Mouse (Mus musculus) liver, embryonic 11.5 days (tissue): Measurements from ENCODE around the gene Ch25h. TPM values are rescaled to one million over a fixed set of nuclear protein-coding genes. Genes with fewer than 3 reads are reported as not detected.

ENCODE experiments used
- ATAC-seq: fragments of 200-750 bp; cut with Nextera tagmentation; replicated peaks from 2 replicates; pipeline ENCODE4 v1.8.0; 2017; ENCODE audit warnings: moderate number of reproducible peaks, mild to moderate bottlenecking, moderate TSS enrichment, moderate library complexity; ENCODE audit not compliant: low FRiP score
- DNase-seq: peaks from one replicate; pipeline ENCODE4 v3.0.0-alpha.2; 2017; ENCODE audit warnings: low spot score
- H3K27ac ChIP-seq: fragments of 300-500 bp; sonication (generic); 2 replicates; pipeline ENCODE4 v1.5.1; 2014; ENCODE audit warnings: mild to moderate bottlenecking, low read depth, low read length, control low read depth
- H3K27me3 ChIP-seq: fragments of 300-500 bp; sonication (generic); replicated peaks from 2 replicates; pipeline ENCODE4 v1.6.1; 2014; ENCODE audit warnings: low read length, mixed read lengths; ENCODE audit not compliant: control insufficient read depth, insufficient read depth
- H3K36me3 ChIP-seq: fragments of 300-500 bp; sonication (generic); 2 replicates; pipeline ENCODE4 v1.6.1; 2014; ENCODE audit warnings: mild to moderate bottlenecking, low read length, moderate library complexity, mixed read lengths; ENCODE audit not compliant: control insufficient read depth, insufficient read depth
- H3K4me1 ChIP-seq: fragments of 300-500 bp; sonication (generic); replicated peaks from 2 replicates; pipeline ENCODE4 v1.6.1; 2014; ENCODE audit warnings: low read length, mixed read lengths; ENCODE audit not compliant: control insufficient read depth, insufficient read depth
- H3K4me2 ChIP-seq: fragments of 300-500 bp; sonication (generic); 2 replicates; pipeline ENCODE4 v1.6.1; 2014; ENCODE audit warnings: mild to moderate bottlenecking, control low read depth, moderate library complexity
- H3K4me3 ChIP-seq: fragments of 300-500 bp; sonication (generic); 2 replicates; pipeline ENCODE4 v1.5.1; 2014; ENCODE audit warnings: low read depth, low read length, control low read depth
- H3K9ac ChIP-seq: fragments of 300-500 bp; sonication (generic); 2 replicates; pipeline ENCODE4 v1.6.1; 2014; ENCODE audit warnings: low read depth, low read length, control low read depth
- H3K9me3 ChIP-seq: fragments of 300-500 bp; sonication (generic); 2 replicates; pipeline ENCODE4 v1.6.1; 2016; ENCODE audit warnings: low read length, inconsistent platforms, mixed read lengths; ENCODE audit not compliant: control insufficient read depth
- WGBS: fragments of 180-500 bp; shearing (Covaris S2); extraction: QIAGEN DNeasy Blood & Tissue Kit; methylation state at CpG from one replicate; pipeline ENCODE4 v1.1.7; 2014; 5-methylcytosine and 5-hydroxymethylcytosine counted together
- polyA plus RNA-seq: library from polyadenylated mRNA; unstranded; fragments of >200 nt; fragmentation: Nextera tagmentation; extraction: Ambion mirVana; gene quantifications from 2 replicates; pipeline ENCODE4 v1.2.1, GENCODE M21; 2014

Gene Ch25h
- polyA plus RNA-seq, result 0.82 and 1.5 TPM in 2 replicates

- H3K4me3 ChIP-seq, result peak within 1 kb of the TSS; percentile 57
- H3K9ac ChIP-seq, result 0 out of 2 replicates have a peak within 1 kb of the TSS, but pooled peaks have one; percentile 12
- H3K27ac ChIP-seq, result no peak within 1 kb of the TSS
- no peak for ATAC-seq
- peaks cover 34% of the 10 kb centered on the region for H3K27me3 ChIP-seq
- peak; percentile 51 for DNase-seq
- no peaks in the 10 kb centered on the region for H3K9me3 ChIP-seq
- 2% methylated on average over 35 of the region's 35 CpGs for WGBS
- H3K4me1 ChIP-seq, result peaks cover 6% of the 10 kb centered on the region; the same call in 1 of the 2 replicates
- peak within 1 kb of the TSS; percentile 94 for H3K4me2 ChIP-seq
- no peaks in the 10 kb centered on the region for H3K36me3 ChIP-seq
Measured at GRCm38 (mm10) chr19:34474991-34475971, at the start of gene Ch25h. Gene Ch25h, minus strand, starts transcription at chr19:34475164.

DNA sequence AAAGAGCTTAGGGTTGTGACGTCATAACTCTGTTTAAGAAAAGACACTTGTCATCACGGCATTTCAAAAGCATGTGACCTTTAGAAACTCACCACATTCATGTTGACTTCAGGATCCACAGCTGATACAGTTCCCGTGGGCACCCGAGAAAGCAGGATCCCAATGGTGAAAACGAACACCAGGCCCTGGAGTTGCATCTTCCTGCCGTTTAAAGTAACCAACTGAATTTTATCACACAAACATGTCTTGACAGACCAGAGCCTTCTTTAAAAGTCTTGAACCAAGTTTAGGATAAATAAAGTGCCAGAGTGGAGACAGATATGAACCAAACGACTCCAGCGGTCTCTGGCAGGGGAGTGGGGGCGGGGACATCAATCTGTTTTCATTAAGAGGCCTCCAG lies 49.7 kb upstream of the Ch25h start:
- Histone ChIP-seq H3K36me3 (peaks cover 4% of the 10 kb centered on the region; the same call in 1 of the 2 replicates), H3K4me3 (no peak overlapping the region), H3K4me2 (peak overlapping the region; percentile 93), H3K9ac (no peak overlapping the region), H3K4me1 (peaks cover 11% of the 10 kb centered on the region; the same call in 1 of the 2 replicates), H3K27me3 (no peaks in the 10 kb centered on the region), H3K27ac (no peak overlapping the region), H3K9me3 (no peaks in the 10 kb centered on the region)
- whole genome bisulfite sequencing, result 52% methylated on average over 9 of the region's 9 CpGs
- ATAC-seq (no peak), DNase-seq (no peak)

GRCm38 (mm10) chr19:34523106-34523725 lies 48.3 kb upstream of the Ch25h start:
- no peaks in the 10 kb centered on the region for H3K9me3 ChIP-seq
- ATAC-seq (no peak), DNase-seq (no peak)
- H3K36me3 ChIP-seq, result peaks cover 9% of the 10 kb centered on the region; the same call in 1 of the 2 replicates
- no peak overlapping the region for H3K9ac ChIP-seq
- no peak overlapping the region for H3K4me3 ChIP-seq
- WGBS, result 84% methylated on average over 12 of the region's 12 CpGs
- H3K27ac ChIP-seq, result no peak overlapping the region
- peaks cover 17% of the 10 kb centered on the region; the same call in 1 of the 2 replicates for H3K4me1 ChIP-seq
- H3K27me3 ChIP-seq, result no peaks in the 10 kb centered on the region
- H3K4me2 ChIP-seq, result no peak overlapping the region

DNA sequence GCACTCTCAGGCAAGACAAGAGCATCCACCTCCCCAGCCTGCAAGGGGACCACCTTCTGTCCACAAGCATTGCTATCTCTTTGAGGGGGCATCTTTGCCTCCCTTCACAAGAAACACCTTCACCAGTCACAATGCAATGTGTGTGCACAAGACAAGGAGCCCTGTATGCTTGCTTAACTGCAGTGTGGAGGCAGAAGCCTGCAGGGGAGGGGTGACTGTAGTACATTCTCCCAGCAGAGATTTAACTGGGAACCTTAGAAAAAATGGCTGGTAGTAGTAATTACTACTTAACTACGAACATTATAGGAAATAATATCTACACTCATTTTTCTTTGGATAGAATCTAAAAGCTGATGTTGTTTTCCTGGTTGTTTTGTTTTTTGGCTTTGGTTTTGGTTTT lies 47.0 kb upstream of the Ch25h start:
- Histone ChIP-seq H3K9me3 (no peaks in the 10 kb centered on the region), H3K27ac (no peak overlapping the region), H3K9ac (no peak overlapping the region), H3K36me3 (peaks cover 11% of the 10 kb centered on the region; the same call in 1 of the 2 replicates), H3K4me2 (no peak overlapping the region), H3K4me3 (no peak overlapping the region), H3K27me3 (no peaks in the 10 kb centered on the region), H3K4me1 (peaks cover 17% of the 10 kb centered on the region; the same call in 1 of the 2 replicates)
- 85% methylated on average over 1 of the region's 1 CpGs for WGBS
- ATAC-seq, result no peak
- DNase-seq, result no peak

DNA sequence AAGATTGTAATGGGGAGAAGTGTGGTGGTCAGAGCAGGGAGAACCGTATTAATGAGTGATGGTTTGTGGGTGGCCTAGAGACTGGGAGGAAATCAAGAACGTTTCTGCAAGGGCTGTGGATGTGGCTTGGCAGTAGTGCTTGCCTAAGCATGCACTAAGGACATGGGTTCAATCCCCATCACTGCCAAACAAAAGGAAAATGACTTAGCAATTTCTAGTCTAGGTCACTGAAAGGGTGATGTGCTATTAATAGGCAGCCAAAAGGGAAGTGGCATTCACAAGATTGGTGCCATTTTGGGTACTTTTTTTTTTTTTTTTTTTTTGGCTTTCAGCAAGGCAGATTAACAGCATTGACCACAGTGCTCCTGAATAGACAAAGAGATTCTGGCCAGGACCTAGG lies 46.4 kb upstream of the Ch25h start:
- ATAC-seq (no peak), DNase-seq (no peak)
- Histone ChIP-seq H3K27me3 (no peaks in the 10 kb centered on the region), H3K4me2 (no peak overlapping the region), H3K27ac (no peak overlapping the region), H3K4me3 (no peak overlapping the region), H3K9me3 (no peaks in the 10 kb centered on the region), H3K36me3 (peaks cover 11% of the 10 kb centered on the region; the same call in 1 of the 2 replicates), H3K4me1 (peaks cover 17% of the 10 kb centered on the region; the same call in 1 of the 2 replicates), H3K9ac (no peak overlapping the region)
- 55% methylated on average over 2 of the region's 2 CpGs for WGBS

DNA sequence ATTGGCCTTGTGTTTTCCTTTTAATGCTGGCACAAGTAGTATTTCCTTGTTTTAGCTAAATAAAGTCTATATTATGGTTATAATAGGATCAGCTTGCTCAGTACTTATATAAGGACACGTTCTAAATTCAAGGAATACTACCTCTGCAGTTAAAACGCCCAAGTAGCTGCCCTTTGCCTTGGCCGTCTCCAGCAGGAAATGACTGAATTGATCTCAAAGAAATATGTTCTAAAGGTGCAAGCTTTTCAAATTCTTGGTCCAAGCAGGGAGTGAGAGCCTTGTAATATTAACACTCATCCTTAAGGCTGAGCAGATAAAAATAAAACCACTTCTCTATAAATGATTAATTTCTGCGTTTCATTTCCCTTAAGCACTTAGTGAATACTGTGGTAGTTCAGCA lies 45.1 kb upstream of the Ch25h start:
- no peaks in the 10 kb centered on the region for H3K9me3 ChIP-seq
- no peak overlapping the region for H3K4me2 ChIP-seq
- peaks cover 11% of the 10 kb centered on the region; the same call in 1 of the 2 replicates for H3K36me3 ChIP-seq
- ATAC-seq (no peak), DNase-seq (no peak)
- H3K4me3 ChIP-seq, result no peak overlapping the region
- peaks cover 15% of the 10 kb centered on the region; the same call in 1 of the 2 replicates for H3K4me1 ChIP-seq
- H3K27me3 ChIP-seq, result no peaks in the 10 kb centered on the region
- 76% methylated on average over 4 of the region's 4 CpGs for WGBS
- no peak overlapping the region for H3K27ac ChIP-seq
- H3K9ac ChIP-seq, result no peak overlapping the region

- H3K4me2 ChIP-seq, result no peak overlapping the region
- 83% methylated on average over 3 of the region's 3 CpGs for WGBS
- ATAC-seq, result no peak
Measured at GRCm38 (mm10) chr19:34519646-34520045, 44.7 kb upstream of the Ch25h start.

DNA sequence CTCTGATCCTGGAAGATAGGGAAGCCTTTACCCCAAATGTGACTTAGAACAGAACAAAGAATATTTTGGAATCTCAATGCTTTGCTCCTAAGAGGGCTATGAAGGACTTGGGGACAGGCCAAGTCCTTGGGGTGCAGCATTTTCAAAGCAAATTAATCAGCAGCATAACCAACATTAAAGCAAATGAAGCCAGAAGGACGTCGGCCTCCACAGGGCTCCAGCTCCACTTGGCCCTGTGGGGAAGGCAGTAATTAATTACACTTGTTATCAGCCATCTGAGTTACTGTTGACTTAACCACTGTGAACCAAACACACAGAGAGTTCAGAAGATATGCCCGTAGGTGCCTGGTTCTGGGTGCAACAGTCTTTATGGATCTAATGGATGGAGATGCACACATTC lies 43.8 kb upstream of the Ch25h start:
- no peak for DNase-seq
- no peaks in the 10 kb centered on the region for H3K9me3 ChIP-seq
- peaks cover 11% of the 10 kb centered on the region; the same call in 1 of the 2 replicates for H3K36me3 ChIP-seq
- no peak for ATAC-seq
- H3K4me1 ChIP-seq, result peaks cover 10% of the 10 kb centered on the region; the same call in 1 of the 2 replicates
- H3K27me3 ChIP-seq, result no peaks in the 10 kb centered on the region
- H3K27ac ChIP-seq, result no peak overlapping the region
- no peak overlapping the region for H3K4me3 ChIP-seq
- 49% methylated on average over 3 of the region's 3 CpGs for WGBS
- no peak overlapping the region for H3K4me2 ChIP-seq
- no peak overlapping the region for H3K9ac ChIP-seq

More at GRCm38 (mm10) chr19:34519646-34520045, 44.7 kb upstream of the Ch25h start:
- no peak overlapping the region for H3K27ac ChIP-seq
- no peak overlapping the region for H3K9ac ChIP-seq
- no peaks in the 10 kb centered on the region for H3K9me3 ChIP-seq
- H3K4me1 ChIP-seq, result peaks cover 12% of the 10 kb centered on the region; the same call in 1 of the 2 replicates
- no peak for DNase-seq
- no peak overlapping the region for H3K4me3 ChIP-seq
- peaks cover 11% of the 10 kb centered on the region; the same call in 1 of the 2 replicates for H3K36me3 ChIP-seq
- H3K27me3 ChIP-seq, result no peaks in the 10 kb centered on the region
